Mouse (Mus musculus): Measurements from ENCODE around the gene Oaf.

Gene Oaf

GRCm38 (mm10) chr9:43239712-43240593 lies at the start of gene Oaf:
Gene Oaf, minus strand, starts transcription at chr9:43239911.
- DNase-seq (ENCODE audit: low read depth, low spot score) = peak; percentile 87

GRCm38 (mm10) chr9:43286870-43287269 lies 47.2 kb upstream of the Oaf start:
- DNase-seq (ENCODE audit: low read depth, low spot score) = peak; percentile 84

GRCm38 (mm10) chr9:43285281-43285680 lies 45.6 kb upstream of the Oaf start:
- no peak for DNase-seq (ENCODE audit: low read depth, low spot score)

GRCm38 (mm10) chr9:43284284-43284683 lies 44.6 kb upstream of the Oaf start:
- DNase-seq (ENCODE audit: low read depth, low spot score) = peak; percentile 93

GRCm38 (mm10) chr9:43273735-43274134 lies 34.0 kb upstream of the Oaf start:
- no peak for DNase-seq (ENCODE audit: low read depth, low spot score)

GRCm38 (mm10) chr9:43271761-43272518 lies 32.2 kb upstream of the Oaf start:
- DNase-seq (ENCODE audit: low read depth, low spot score) = no peak

GRCm38 (mm10) chr9:43270723-43271252 lies 31.1 kb upstream of the Oaf start:
- peak; percentile 61 for DNase-seq (ENCODE audit: low read depth, low spot score)

- DNase-seq (ENCODE audit: low read depth, low spot score) = peak; percentile 50
Measured at GRCm38 (mm10) chr9:43269166-43269565, 29.5 kb upstream of the Oaf start.

GRCm38 (mm10) chr9:43267357-43267756 lies 27.6 kb upstream of the Oaf start:
- DNase-seq (ENCODE audit: low read depth, low spot score) = peak; percentile 78

- DNase-seq (ENCODE audit: low read depth, low spot score) = no peak
Measured at GRCm38 (mm10) chr9:43265194-43265593, 25.5 kb upstream of the Oaf start.

GRCm38 (mm10) chr9:43263946-43264451 lies 24.3 kb upstream of the Oaf start:
- DNase-seq (ENCODE audit: low read depth, low spot score) = peak; percentile 85

- no peak for DNase-seq (ENCODE audit: low read depth, low spot score)
Measured at GRCm38 (mm10) chr9:43262811-43263550, 23.3 kb upstream of the Oaf start.

- peak; percentile 53 for DNase-seq (ENCODE audit: low read depth, low spot score)
Measured at GRCm38 (mm10) chr9:43262390-43262789, 22.7 kb upstream of the Oaf start.

- DNase-seq (ENCODE audit: low read depth, low spot score) = peak; percentile 46
Measured at GRCm38 (mm10) chr9:43261941-43262340, 22.2 kb upstream of the Oaf start.

GRCm38 (mm10) chr9:43261124-43261907 lies 21.6 kb upstream of the Oaf start:
- DNase-seq (ENCODE audit: low read depth, low spot score) = no peak

- no peak for DNase-seq (ENCODE audit: low read depth, low spot score)
Measured at GRCm38 (mm10) chr9:43260661-43261060, 20.9 kb upstream of the Oaf start.

- no peak for DNase-seq (ENCODE audit: low read depth, low spot score)
Measured at GRCm38 (mm10) chr9:43253271-43253681, 13.6 kb upstream of the Oaf start.

- DNase-seq (ENCODE audit: low read depth, low spot score) = no peak
Measured at GRCm38 (mm10) chr9:43252790-43253189, 13.1 kb upstream of the Oaf start.

GRCm38 (mm10) chr9:43251786-43252185 lies 12.1 kb upstream of the Oaf start:
- DNase-seq (ENCODE audit: low read depth, low spot score) = no peak

- DNase-seq (ENCODE audit: low read depth, low spot score) = no peak
Measured at GRCm38 (mm10) chr9:43246738-43247180, 7.0 kb upstream of the Oaf start.

Data from ZHBTc4 (cell line).